Comparison of ENCODE assay signal across 9 mouse cellular contexts in genomic region chr9:108449860-108450259, GRCm38 (mm10). TPM values are rescaled to one million over a fixed set of nuclear protein-coding genes. Genes with fewer than 3 reads are reported as not detected.
DNase-seq lines count a peak whose midpoint lies in the region; ATAC-seq and TF ChIP-seq lines count a peak whose summit lies in the region.
"Had no signal": no experiment of that assay in that cellular context is flagged by ENCODE, and none has a peak within 500 bp of the region (broad histone marks: within the 10 kb centered on the region; RNA-seq: fewer than 3 reads in every experiment).

No protein-coding gene starts in this region.

- ATAC-seq in intestine, embryonic 16.5 days: no peak
- peak; percentile 80 for ATAC-seq in midbrain, embryonic 11.5 days (ENCODE audit: low FRiP score)
- ATAC-seq in stomach, postnatal 0 days (ENCODE audit: low FRiP score, low TSS enrichment): no peak

- H3K9me3 ChIP-seq in intestine, embryonic 16.5 days (ENCODE audit: control insufficient read depth, low read length): no peaks in the 10 kb centered on the region
- no peaks in the 10 kb centered on the region for H3K9me3 ChIP-seq in midbrain, embryonic 11.5 days (ENCODE audit: control insufficient read depth, low read length)
- H3K9me3 ChIP-seq in stomach, postnatal 0 days (ENCODE audit: control insufficient read depth, low read length): no peaks in the 10 kb centered on the region

- peak overlapping the region; percentile 54 for H3K27ac ChIP-seq in intestine, embryonic 16.5 days (ENCODE audit: low read length)
- H3K27ac ChIP-seq in midbrain, embryonic 11.5 days (ENCODE audit: low read depth, low read length): peak overlapping the region; percentile 90
- 0 out of 2 replicates have a peak overlapping the region, but pooled peaks have one; percentile 35 for H3K27ac ChIP-seq in stomach, postnatal 0 days (replicated peaks)

- H3K4me3 ChIP-seq in intestine, embryonic 16.5 days (ENCODE audit: low read length): peak overlapping the region; percentile 66; the same call in 1 of the 2 replicates
- H3K4me3 ChIP-seq in midbrain, embryonic 11.5 days (ENCODE audit: low read depth, low read length): peak overlapping the region; percentile 12; the same call in 1 of the 2 replicates
- H3K4me3 ChIP-seq in stomach, postnatal 0 days (ENCODE audit: low read depth, low read length): no peak overlapping the region

- peak; percentile 48 to 60 for DNase-seq in adrenal gland, adult (ENCODE audit: inconsistent age in 2 of 2, low spot score in 1 of 2)
- no peak for DNase-seq in adrenal gland, adult 8-10 months
- DNase-seq in lung, postnatal 10 days: peak; percentile 62
- no peak for DNase-seq in lung, postnatal 25 days (ENCODE audit: low spot score)
- DNase-seq in midbrain, embryonic 11.5 days (ENCODE audit: low spot score, missing footprints): peak; percentile 99
- DNase-seq in stomach, postnatal 0 days (ENCODE audit: low spot score): no peak
- no peak for DNase-seq in c-Kit-positive CD71-positive TER-119-positive erythroid progenitor cells, embryonic 14.5 days (ENCODE audit: low spot score)

- H3K9ac ChIP-seq in intestine, embryonic 16.5 days (ENCODE audit: low read depth, low read length): peak overlapping the region; percentile 46; the same call in 1 of the 2 replicates
- peak overlapping the region; percentile 11; the same call in 1 of the 2 replicates for H3K9ac ChIP-seq in midbrain, embryonic 11.5 days (ENCODE audit: low read length)
- no peak overlapping the region for H3K9ac ChIP-seq in stomach, postnatal 0 days (ENCODE audit: low read length)

- H3K27me3 ChIP-seq in intestine, embryonic 16.5 days (replicated peaks; ENCODE audit: control insufficient read depth, insufficient read depth, low read length): no peaks in the 10 kb centered on the region
- no peaks in the 10 kb centered on the region for H3K27me3 ChIP-seq in midbrain, embryonic 11.5 days (ENCODE audit: control insufficient read depth, insufficient read depth, low read length)
- no peaks in the 10 kb centered on the region for H3K27me3 ChIP-seq in stomach, postnatal 0 days (ENCODE audit: control insufficient read depth, insufficient read depth, low read length)

- no peak for TF ChIP-seq CTCF in stomach, postnatal 0 days (IDR thresholded peaks at IDR 0.05; ENCODE audit: low read depth)

- peak overlapping the region; percentile 98 for H3K4me2 ChIP-seq in intestine, embryonic 16.5 days (ENCODE audit: low read depth, low read length)
- peak overlapping the region; percentile 94 for H3K4me2 ChIP-seq in midbrain, embryonic 11.5 days
- H3K4me2 ChIP-seq in stomach, postnatal 0 days (replicated peaks; ENCODE audit: low read depth): peak overlapping the region; percentile 90; the same call in 1 of the 2 replicates

- no peaks in the 10 kb centered on the region; the same call in 1 of the 2 replicates for H3K36me3 ChIP-seq in intestine, embryonic 16.5 days (ENCODE audit: control insufficient read depth, insufficient read depth, low read length)
- H3K36me3 ChIP-seq in midbrain, embryonic 11.5 days (ENCODE audit: control insufficient read depth, insufficient read depth, low read length): no peaks in the 10 kb centered on the region
- H3K36me3 ChIP-seq in stomach, postnatal 0 days (ENCODE audit: control insufficient read depth, insufficient read depth, low read length): no peaks in the 10 kb centered on the region

- peaks cover 30% of the 10 kb centered on the region for H3K4me1 ChIP-seq in intestine, embryonic 16.5 days (ENCODE audit: control insufficient read depth, insufficient read depth, low read length)
- H3K4me1 ChIP-seq in midbrain, embryonic 11.5 days (ENCODE audit: control insufficient read depth, insufficient read depth, low read length): peaks cover 37% of the 10 kb centered on the region
- 0 out of 2 replicates have a peak, but pooled peaks cover 2% of the 10 kb centered on the region for H3K4me1 ChIP-seq in stomach, postnatal 0 days (replicated peaks; ENCODE audit: control insufficient read depth, insufficient read depth)

- TF ChIP-seq EP300 in stomach, postnatal 0 days (optimal IDR thresholded peaks at IDR 0.05): no peak

- 54% methylated on average over 4 of the region's 4 CpGs for WGBS in intestine, embryonic 16.5 days
- WGBS in midbrain, embryonic 11.5 days: 18% methylated on average over 4 of the region's 4 CpGs
- 51% methylated on average over 4 of the region's 4 CpGs for WGBS in stomach, postnatal 0 days

RNA-seq across cellular contexts. Expression of gene Ccdc71, which starts 10.5 kb away (rescaled TPM):
- total RNA-seq in adrenal gland, adult 8-10 months (2022): 10 to 100 TPM; 46.6 to 56.5 (median 52.7) TPM
- 49.2 and 53.5 TPM in 2 replicates for polyA plus RNA-seq in intestine, embryonic 16.5 days (2015; fragmentation: Nextera tagmentation; extraction: Ambion mirVana)
- 48.1 and 48.6 TPM in 2 replicates for polyA plus RNA-seq in midbrain, embryonic 11.5 days (2014; fragmentation: Nextera tagmentation; extraction: Ambion mirVana)
- polyA plus RNA-seq in stomach, postnatal 0 days (2015; fragmentation: Nextera tagmentation; extraction: Ambion mirVana): 29.7 and 32.2 TPM in 2 replicates

RNA-seq across cellular contexts. Expression of gene Klhdc8b, which starts 11.5 kb away (rescaled TPM):
- total RNA-seq in adrenal gland, adult 8-10 months (2022): 10 to 100 TPM; 19.7 to 48.3 (median 33.1) TPM
- 44.7 and 49.6 TPM in 2 replicates for polyA plus RNA-seq in intestine, embryonic 16.5 days (2015; fragmentation: Nextera tagmentation; extraction: Ambion mirVana)
- polyA plus RNA-seq in midbrain, embryonic 11.5 days (2014; fragmentation: Nextera tagmentation; extraction: Ambion mirVana): 34.4 and 36.2 TPM in 2 replicates
- 37.2 and 46.7 TPM in 2 replicates for polyA plus RNA-seq in stomach, postnatal 0 days (2015; fragmentation: Nextera tagmentation; extraction: Ambion mirVana)

RNA-seq across cellular contexts. Expression of gene BC048562, which starts 13.6 kb away (rescaled TPM):
- total RNA-seq in adrenal gland, adult 8-10 months (2022): not detected
- not detected in 2 replicates for polyA plus RNA-seq in intestine, embryonic 16.5 days (2015; fragmentation: Nextera tagmentation; extraction: Ambion mirVana)
- not detected in 2 replicates for polyA plus RNA-seq in midbrain, embryonic 11.5 days (2014; fragmentation: Nextera tagmentation; extraction: Ambion mirVana)
- polyA plus RNA-seq in stomach, postnatal 0 days (2015; fragmentation: Nextera tagmentation; extraction: Ambion mirVana): not detected in 2 replicates
- total RNA-seq: left cerebral cortex, postnatal 36 days had no signal

RNA-seq across cellular contexts. Expression of gene Ccdc36, which starts 21.6 kb away (rescaled TPM):
- under 1 TPM in 1 of 4 experiments, not detected in 3; 0.10 TPM for total RNA-seq in adrenal gland, adult 8-10 months (2022)
- 1.1 TPM in 2 replicates for polyA plus RNA-seq in intestine, embryonic 16.5 days (2015; fragmentation: Nextera tagmentation; extraction: Ambion mirVana)
- polyA plus RNA-seq in midbrain, embryonic 11.5 days (2014; fragmentation: Nextera tagmentation; extraction: Ambion mirVana): 0.89 and 1.6 TPM in 2 replicates
- polyA plus RNA-seq in stomach, postnatal 0 days (2015; fragmentation: Nextera tagmentation; extraction: Ambion mirVana): 0.39 and 0.41 TPM in 2 replicates

RNA-seq across cellular contexts. Expression of gene Lamb2, which starts 29.7 kb away (rescaled TPM):
- total RNA-seq in adrenal gland, adult 8-10 months (2022): 100 to 1,000 TPM; 117 to 175 (median 152) TPM
- polyA plus RNA-seq in intestine, embryonic 16.5 days (2015; fragmentation: Nextera tagmentation; extraction: Ambion mirVana): 26.6 and 33.6 TPM in 2 replicates
- polyA plus RNA-seq in midbrain, embryonic 11.5 days (2014; fragmentation: Nextera tagmentation; extraction: Ambion mirVana): 20.1 and 21.4 TPM in 2 replicates
- 19.2 and 21.8 TPM in 2 replicates for polyA plus RNA-seq in stomach, postnatal 0 days (2015; fragmentation: Nextera tagmentation; extraction: Ambion mirVana)

Comparison
In these comparisons a context has a peak if more than half of its experiments do, and no peak if none do; other contexts are left out.
1. DNase-seq: peak in adrenal gland, adult (2 of 2), lung, postnatal 10 days (single experiment) and midbrain, embryonic 11.5 days (single experiment); none in adrenal gland, adult 8-10 months (single experiment), lung, postnatal 25 days (single experiment), stomach, postnatal 0 days (single experiment) and c-Kit-positive CD71-positive TER-119-positive erythroid progenitor cells, embryonic 14.5 days (single experiment).
2. H3K27ac ChIP-seq: peak in every context shown above with its lines; median percentile 90 in midbrain, embryonic 11.5 days; 54 in intestine, embryonic 16.5 days; 35 in stomach, postnatal 0 days.
3. Peak in every context shown above with its lines, with median percentiles within 50 percentile points of each other: H3K4me2 ChIP-seq.